17 mouse cellular contexts compared by ENCODE assay signal in the genomic region with DNA sequence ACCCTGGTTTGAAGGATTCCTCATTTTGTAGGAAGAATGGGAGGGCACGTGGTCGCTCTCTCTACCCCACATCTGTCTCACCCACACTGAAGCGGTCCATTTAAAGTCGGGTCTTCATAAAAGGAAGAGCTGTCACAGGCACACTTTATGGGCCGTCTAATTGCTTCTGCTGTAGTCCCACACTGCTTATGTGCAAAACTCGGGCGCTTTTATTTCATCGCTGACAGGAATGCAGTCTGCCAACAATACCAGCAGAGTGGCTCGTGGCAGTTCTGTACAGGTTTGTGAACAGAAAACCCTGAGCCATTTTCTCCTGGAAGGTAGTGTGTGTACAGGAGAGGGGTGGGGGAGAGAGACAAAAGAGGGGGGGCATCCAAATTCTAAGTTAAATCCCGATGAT. TPM values are rescaled to one million over a fixed set of nuclear protein-coding genes. Genes with fewer than 3 reads are reported as not detected.
DNase-seq lines count a peak whose midpoint lies in the region; ATAC-seq lines count a peak whose summit lies in the region.
"Had no signal": no experiment of that assay in that cellular context is flagged by ENCODE, and none has a peak within 500 bp of the region (broad histone marks: within the 10 kb centered on the region; RNA-seq: fewer than 3 reads in every experiment).

No protein-coding gene starts in this region.

- no peak overlapping the region for H3K9ac ChIP-seq in hindbrain, embryonic 11.5 days (ENCODE audit: low read depth, low read length)
- peak overlapping the region; percentile 32; the same call in 1 of the 2 replicates for H3K9ac ChIP-seq in hindbrain, embryonic 12.5 days
- no peak overlapping the region for H3K9ac ChIP-seq in neural tube, embryonic 11.5 days (ENCODE audit: low read length)
- H3K9ac ChIP-seq: heart, embryonic 13.5 days; limb, embryonic 12.5 days; lung, embryonic 15.5 days; midbrain, embryonic 12.5 days had no signal

- peak; percentile 17; the same call in 1 of the 2 replicates for ATAC-seq in hindbrain, embryonic 11.5 days (ENCODE audit: low FRiP score)
- ATAC-seq in hindbrain, embryonic 12.5 days (ENCODE audit: low FRiP score), result no peak
- ATAC-seq in neural tube, embryonic 11.5 days (ENCODE audit: insufficient read depth, low FRiP score, low TSS enrichment), result peak; percentile 84

- no peaks in the 10 kb centered on the region for H3K4me1 ChIP-seq in hindbrain, embryonic 11.5 days (replicated peaks; ENCODE audit: control insufficient read depth, insufficient read depth, low read length)
- peaks cover 33% of the 10 kb centered on the region for H3K4me1 ChIP-seq in hindbrain, embryonic 10.5 days (replicated peaks)
- H3K4me1 ChIP-seq in hindbrain, embryonic 12.5 days, result peaks cover 10% of the 10 kb centered on the region
- H3K4me1 ChIP-seq in neural tube, embryonic 11.5 days (ENCODE audit: control insufficient read depth, insufficient read depth, low read length), result peaks cover 9% of the 10 kb centered on the region

- H3K27ac ChIP-seq in hindbrain, embryonic 11.5 days (ENCODE audit: low read depth, low read length), result no peak overlapping the region
- no peak overlapping the region for H3K27ac ChIP-seq in hindbrain, embryonic 10.5 days
- no peak overlapping the region for H3K27ac ChIP-seq in hindbrain, embryonic 12.5 days
- H3K27ac ChIP-seq in neural tube, embryonic 11.5 days (ENCODE audit: low read depth, low read length), result no peak overlapping the region
- H3K27ac ChIP-seq: heart, embryonic 13.5 days; layer of hippocampus, adult 2 months; limb, embryonic 12.5 days; lung, embryonic 15.5 days; midbrain, embryonic 12.5 days had no signal

- 59% methylated on average over 10 of the region's 10 CpGs for WGBS in hindbrain, embryonic 11.5 days
- WGBS in hindbrain, embryonic 10.5 days, result 69% methylated on average over 10 of the region's 10 CpGs
- WGBS in hindbrain, embryonic 12.5 days, result 55% methylated on average over 10 of the region's 10 CpGs
- 19% methylated on average over 10 of the region's 10 CpGs for WGBS in neural tube, embryonic 11.5 days

- H3K36me3 ChIP-seq in hindbrain, embryonic 11.5 days (ENCODE audit: control insufficient read depth, insufficient read depth, low read length), result no peaks in the 10 kb centered on the region
- no peaks in the 10 kb centered on the region for H3K36me3 ChIP-seq in hindbrain, embryonic 10.5 days
- no peaks in the 10 kb centered on the region for H3K36me3 ChIP-seq in hindbrain, embryonic 12.5 days
- no peaks in the 10 kb centered on the region for H3K36me3 ChIP-seq in neural tube, embryonic 11.5 days (ENCODE audit: control insufficient read depth, insufficient read depth, low read length)
- H3K36me3 ChIP-seq: heart, embryonic 13.5 days; limb, embryonic 12.5 days; lung, embryonic 15.5 days; midbrain, embryonic 12.5 days had no signal

- no peak overlapping the region for H3K4me3 ChIP-seq in hindbrain, embryonic 11.5 days (ENCODE audit: low read depth, low read length)
- no peak overlapping the region for H3K4me3 ChIP-seq in hindbrain, embryonic 10.5 days
- no peak overlapping the region for H3K4me3 ChIP-seq in hindbrain, embryonic 12.5 days
- H3K4me3 ChIP-seq in neural tube, embryonic 11.5 days (ENCODE audit: low read depth, low read length), result no peak overlapping the region
- H3K4me3 ChIP-seq: heart, embryonic 13.5 days; layer of hippocampus, adult 2 months; limb, embryonic 12.5 days; lung, embryonic 15.5 days; midbrain, embryonic 12.5 days had no signal

- no peak for DNase-seq in hindbrain, embryonic 11.5 days (ENCODE audit: low spot score)
- no peak for DNase-seq in hindbrain, embryonic 10.5 days (ENCODE audit: low spot score)
- peak; percentile 48 for DNase-seq in embryo, embryonic 10.5 days (ENCODE audit: low spot score)
- DNase-seq in neural tube, embryonic 11.5 days (ENCODE audit: low spot score), result peak; percentile 47
- no peak for DNase-seq in gastrocnemius, adult 8-10 months (ENCODE audit: low spot score in 2 of 2)
- no peak for DNase-seq in left cerebral cortex, postnatal 25 days (ENCODE audit: low spot score in 2 of 2)
- no peak for DNase-seq in thymus, postnatal 4 days
- DNase-seq: cerebellum, postnatal 10 days; gastrocnemius, postnatal 10 days; spleen, adult 18-20 months; thymus, adult 2 months had no signal

- intact Hi-C loops in left cerebral cortex, postnatal 25 days (cut with DNase I), result no loop called here

- H3K27me3 ChIP-seq in hindbrain, embryonic 11.5 days (ENCODE audit: control insufficient read depth, insufficient read depth, low read length), result no peaks in the 10 kb centered on the region
- H3K27me3 ChIP-seq in hindbrain, embryonic 10.5 days (ENCODE audit: insufficient read depth, poor library complexity, severe bottlenecking), result no peaks in the 10 kb centered on the region
- no peaks in the 10 kb centered on the region for H3K27me3 ChIP-seq in hindbrain, embryonic 12.5 days
- no peaks in the 10 kb centered on the region for H3K27me3 ChIP-seq in neural tube, embryonic 11.5 days (ENCODE audit: control insufficient read depth, insufficient read depth, low read length)
- H3K27me3 ChIP-seq: heart, embryonic 13.5 days; limb, embryonic 12.5 days; midbrain, embryonic 12.5 days had no signal

- H3K4me2 ChIP-seq in hindbrain, embryonic 11.5 days (replicated peaks; ENCODE audit: low read depth, low read length), result no peak overlapping the region
- H3K4me2 ChIP-seq in hindbrain, embryonic 12.5 days (replicated peaks), result no peak overlapping the region
- no peak overlapping the region for H3K4me2 ChIP-seq in neural tube, embryonic 11.5 days (ENCODE audit: low read depth)
- H3K4me2 ChIP-seq: heart, embryonic 13.5 days; limb, embryonic 12.5 days; lung, embryonic 15.5 days; midbrain, embryonic 12.5 days had no signal

- H3K9me3 ChIP-seq in hindbrain, embryonic 11.5 days (ENCODE audit: control insufficient read depth, low read length), result no peaks in the 10 kb centered on the region
- H3K9me3 ChIP-seq in hindbrain, embryonic 10.5 days, result no peaks in the 10 kb centered on the region
- H3K9me3 ChIP-seq in hindbrain, embryonic 12.5 days (replicated peaks), result no peaks in the 10 kb centered on the region
- no peaks in the 10 kb centered on the region for H3K9me3 ChIP-seq in neural tube, embryonic 11.5 days (ENCODE audit: control insufficient read depth, low read length)
- H3K9me3 ChIP-seq: heart, embryonic 13.5 days; limb, embryonic 12.5 days; lung, embryonic 15.5 days; midbrain, embryonic 12.5 days had no signal

RNA-seq across cellular contexts. Expression of a gene that starts 23.9 kb away (rescaled TPM):
- polyA plus RNA-seq in hindbrain, embryonic 11.5 days (2014; fragmentation: Nextera tagmentation; extraction: Ambion mirVana), result 5.8 TPM in 2 replicates
- 3.4 and 4.3 TPM in 2 replicates for polyA plus RNA-seq in hindbrain, embryonic 10.5 days (2016; fragmentation: Nextera tagmentation; extraction: Ambion mirVana)
- polyA plus RNA-seq in hindbrain, embryonic 12.5 days (2016; fragmentation: Nextera tagmentation; extraction: Ambion mirVana), result 11.0 and 12.7 TPM in 2 replicates
- 5.6 and 7.9 TPM in 2 replicates for polyA plus RNA-seq in neural tube, embryonic 11.5 days (2014; fragmentation: Nextera tagmentation; extraction: Ambion mirVana)
- total RNA-seq in gastrocnemius, adult 8-10 months (2022), result 10 to 100 TPM; 57.1 to 90.0 (median 73.6) TPM
- 10 to 100 TPM; 70.3 to 81.0 TPM for total RNA-seq in left cerebral cortex, postnatal 25 days (2021)

Comparison
In these comparisons a context has a peak if more than half of its experiments do, and no peak if none do; other contexts are left out.
1. DNase-seq: peak in embryo, embryonic 10.5 days (single experiment) and neural tube, embryonic 11.5 days (single experiment); none in hindbrain, embryonic 11.5 days (single experiment), hindbrain, embryonic 10.5 days (single experiment), gastrocnemius, adult 8-10 months (0 of 2), left cerebral cortex, postnatal 25 days (0 of 2) and thymus, postnatal 4 days (single experiment).